Mouse (Mus musculus): Measurements from ENCODE around the gene Fiz1.
A peak's percentile ranks its signal among the peaks of the same experiment; 100 is the strongest.
"Not testable (repeated sequence)": the region's sequence is repeated elsewhere in the genome, so short reads cannot be mapped to it uniquely, and the experiment has no call there.

Fiz1 gene

GRCm38 (mm10) chr7:5038109-5038732 is 23.7 kb upstream of the Fiz1 start, which contains the start of gene Zfp784:
Zfp784 (minus strand) TSS chr7:5038446.
- peak; percentile 92 to 94 for DNase-seq (ENCODE audit: low spot score in 2 of 2)

GRCm38 (mm10) chr7:5037467-5037866 is 23.0 kb upstream of the Fiz1 start:
- no peak for DNase-seq (ENCODE audit: low spot score in 2 of 2)

GRCm38 (mm10) chr7:5037026-5037425 is 22.5 kb upstream of the Fiz1 start:
- DNase-seq (ENCODE audit: low spot score in 2 of 2) = no peak

GRCm38 (mm10) chr7:5036136-5036535 is 21.6 kb upstream of the Fiz1 start:
- DNase-seq (ENCODE audit: low spot score in 2 of 2) = no peak

- DNase-seq (ENCODE audit: low spot score in 2 of 2) = no peak
Measured at GRCm38 (mm10) chr7:5035628-5036027, 21.1 kb upstream of the Fiz1 start.

GRCm38 (mm10) chr7:5033818-5034217 is 19.3 kb upstream of the Fiz1 start, which contains the start of gene 4632433K11Rik:
4632433K11Rik (plus strand) TSS chr7:5034118.
- DNase-seq (ENCODE audit: low spot score in 2 of 2) = no peak

- no peak for DNase-seq (ENCODE audit: low spot score in 2 of 2)
Measured at GRCm38 (mm10) chr7:5031496-5031895, 17.0 kb upstream of the Fiz1 start.

GRCm38 (mm10) chr7:5030554-5031275 is 16.2 kb upstream of the Fiz1 start:
- no peak for DNase-seq (ENCODE audit: low spot score in 2 of 2)

GRCm38 (mm10) chr7:5029946-5030345 is 15.4 kb upstream of the Fiz1 start:
- no peak for DNase-seq (ENCODE audit: low spot score in 2 of 2)

GRCm38 (mm10) chr7:5029543-5029942 is 15.0 kb upstream of the Fiz1 start:
- DNase-seq (ENCODE audit: low spot score in 2 of 2) = no peak

GRCm38 (mm10) chr7:5021197-5021596 is 6.7 kb upstream of the Fiz1 start:
- DNase-seq (ENCODE audit: low spot score in 2 of 2) = no peak

- peak in 1 of 2 experiments; percentile 28 for DNase-seq (ENCODE audit: low spot score in 2 of 2)
Measured at GRCm38 (mm10) chr7:5020685-5021084, 6.2 kb upstream of the Fiz1 start.

- DNase-seq (ENCODE audit: low spot score in 2 of 2) = peak; percentile 99
Measured at GRCm38 (mm10) chr7:5020000-5020681, 5.6 kb upstream of the Fiz1 start, which contains the start of the genes Zfp865 and Ccdc106. Zfp865 (plus strand) TSS chr7:5020376. Ccdc106 (plus strand) TSS chr7:5020553.

- DNase-seq (ENCODE audit: low spot score in 2 of 2) = not testable (repeated sequence)
Measured at GRCm38 (mm10) chr7:5019576-5019975, 5.1 kb upstream of the Fiz1 start.

- no peak for DNase-seq (ENCODE audit: low spot score in 2 of 2)
Measured at GRCm38 (mm10) chr7:5017931-5018330, 3.4 kb upstream of the Fiz1 start.

- no peak for DNase-seq (ENCODE audit: low spot score in 2 of 2)
Measured at GRCm38 (mm10) chr7:5017352-5017751, 2.9 kb upstream of the Fiz1 start.

- DNase-seq (ENCODE audit: low spot score in 2 of 2) = no peak
Measured at GRCm38 (mm10) chr7:5016920-5017319, 2.4 kb upstream of the Fiz1 start.

GRCm38 (mm10) chr7:5016057-5016456 is 1.6 kb upstream of the Fiz1 start:
- DNase-seq (ENCODE audit: low spot score in 2 of 2) = no peak

- DNase-seq (ENCODE audit: low spot score in 2 of 2) = peak; percentile 92 to 93
Measured at GRCm38 (mm10) chr7:5015118-5016001, 863 bp upstream of the Fiz1 start, which contains the start of gene Gm44973. Gm44973 (plus strand) TSS chr7:5015496.

- no peak for DNase-seq (ENCODE audit: low spot score in 2 of 2)
Measured at GRCm38 (mm10) chr7:5012681-5013513, 1.6 kb downstream of the Fiz1 start.

All from spleen, postnatal 36 days (tissue).